Mouse (Mus musculus) small intestine, adult 2 months (tissue): ENCODE data around the gene Gfy. TPM values are rescaled to one million over a fixed set of nuclear protein-coding genes. Genes with fewer than 3 reads are reported as not detected.
A peak's percentile ranks its signal among the peaks of the same experiment; 100 is the strongest.

ENCODE experiments used
- H3K27ac ChIP-seq: fragments of 200-500 bp; 2 replicates; pipeline ENCODE4 v1.5.1; 2012; ENCODE audit warnings: low read depth, low read length, control low read depth, inconsistent platforms; ENCODE audit not compliant: insufficient read depth
- H3K27me3 ChIP-seq: fragments of 200-500 bp; 2 replicates; pipeline ENCODE4 v1.6.1; 2012; ENCODE audit warnings: mild to moderate bottlenecking, moderate library complexity, low read length, inconsistent platforms; ENCODE audit not compliant: control insufficient read depth, insufficient read depth
- H3K36me3 ChIP-seq: fragments of 200-500 bp; 2 replicates; pipeline ENCODE4 v1.6.1; 2012; ENCODE audit warnings: mild to moderate bottlenecking, low read length, control low read depth, inconsistent platforms; ENCODE audit not compliant: control insufficient read depth, insufficient read depth
- H3K4me1 ChIP-seq: fragments of 200-500 bp; 2 replicates; pipeline ENCODE4 v1.6.1; 2012; ENCODE audit warnings: low read length, inconsistent platforms, mixed read lengths; ENCODE audit not compliant: control insufficient read depth, insufficient read depth, insufficient read length
- H3K4me3 ChIP-seq: fragments of 200-500 bp; 2 replicates; pipeline ENCODE4 v1.5.1; 2012; ENCODE audit warnings: low read depth, mild to moderate bottlenecking, control low read depth, inconsistent platforms, low read length, moderate library complexity
- CTCF ChIP-seq: fragments of 200-500 bp; IDR thresholded peaks from 2 replicates; pipeline ENCODE4 v1.5.1; 2012; ENCODE audit warnings: low read depth, mild to moderate bottlenecking, control low read depth, inconsistent platforms, low read length, moderate library complexity, mixed read lengths; ENCODE audit not compliant: insufficient replicate concordance, insufficient read length; ENCODE audit errors: extremely low read depth
- POLR2A ChIP-seq: fragments of 200-500 bp; IDR thresholded peaks from 2 replicates; pipeline ENCODE4 v1.6.1; 2012; ENCODE audit warnings: low read depth, mild to moderate bottlenecking, control low read depth, inconsistent platforms, low read length, moderate library complexity
- WGBS: fragments of 180-500 bp; shearing (Covaris S2); methylation state at CpG from one replicate; pipeline ENCODE4 v1.1.7; 2018; 5-methylcytosine and 5-hydroxymethylcytosine counted together
- polyA plus RNA-seq: library from polyadenylated mRNA; depleted of rRNA; stranded (reverse); fragments of >200 nt; gene quantifications from 2 replicates; pipeline ENCODE4 v1.2.3, GENCODE M21; 2012

Gene Gfy
- polyA plus RNA-seq, 1 experiment: not detected

- Histone ChIP-seq H3K4me1 (no peaks in the 10 kb centered on the region), H3K27ac (no peak overlapping the region), H3K36me3 (no peaks in the 10 kb centered on the region), H3K4me3 (no peak overlapping the region), H3K27me3 (no peaks in the 10 kb centered on the region)
- TF ChIP-seq POLR2A: no peak
- WGBS: 76% methylated on average over 11 of the region's 11 CpGs
These were observed 19.6 kb upstream of the Gfy start for GRCm38 (mm10) chr7:45198961-45199360.

DNA sequence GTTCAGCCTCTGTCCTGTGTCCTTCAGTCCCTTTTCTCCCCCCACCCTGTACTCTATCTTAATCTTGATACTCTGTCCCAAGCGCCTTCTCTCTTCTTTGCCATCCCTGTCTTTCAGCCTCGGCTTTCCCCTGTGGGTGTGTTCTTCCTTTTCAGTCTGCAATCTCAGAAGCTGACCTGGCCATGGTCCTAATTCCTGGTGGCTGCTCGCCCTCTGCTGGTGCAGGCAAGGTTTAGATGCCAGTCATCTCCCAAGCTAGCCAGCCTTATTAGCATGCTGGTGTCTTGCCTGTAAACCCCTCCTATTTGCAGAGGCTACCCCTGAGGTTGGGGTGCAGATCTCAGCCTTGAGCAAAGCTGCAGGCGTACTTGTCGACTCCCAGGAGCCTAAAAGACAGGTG lies 19.1 kb upstream of the Gfy start:
- 12% methylated on average over 5 of the region's 5 CpGs for WGBS
- TF ChIP-seq CTCF (peak; percentile 75), POLR2A (no peak)
- no peaks in the 10 kb centered on the region for H3K4me1 ChIP-seq
- no peaks in the 10 kb centered on the region for H3K27me3 ChIP-seq
- no peak overlapping the region for H3K27ac ChIP-seq
- H3K36me3 ChIP-seq: no peaks in the 10 kb centered on the region
- H3K4me3 ChIP-seq: no peak overlapping the region

DNA sequence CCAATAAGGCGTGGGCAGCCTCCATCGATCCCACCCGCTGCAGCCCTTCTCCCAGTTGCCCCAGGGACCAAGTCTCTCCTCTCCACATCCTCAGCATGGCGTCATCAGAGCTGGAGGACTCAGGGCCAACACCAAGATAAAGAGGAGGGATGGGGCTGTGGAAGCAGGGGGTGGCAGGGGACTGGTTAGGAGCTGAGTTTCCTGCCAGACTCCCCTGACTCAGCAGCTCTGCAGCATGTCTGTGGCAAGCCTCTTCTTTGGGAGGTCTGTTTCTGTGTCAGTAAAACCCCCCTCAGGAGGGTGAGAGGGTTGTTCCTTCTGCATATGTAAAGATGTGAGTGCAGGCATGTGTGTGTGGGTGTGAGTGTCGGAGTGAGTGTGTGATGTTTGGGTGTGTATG lies 17.6 kb upstream of the Gfy start:
- H3K36me3 ChIP-seq: no peaks in the 10 kb centered on the region
- 66% methylated on average over 5 of the region's 5 CpGs for WGBS
- H3K27me3 ChIP-seq: no peaks in the 10 kb centered on the region
- no peaks in the 10 kb centered on the region for H3K4me1 ChIP-seq
- no peak overlapping the region for H3K27ac ChIP-seq
- TF ChIP-seq POLR2A (no peak), CTCF (no peak)
- H3K4me3 ChIP-seq: no peak overlapping the region

GRCm38 (mm10) chr7:45196176-45196535 lies 16.8 kb upstream of the Gfy start:
- no peaks in the 10 kb centered on the region for H3K36me3 ChIP-seq
- TF ChIP-seq POLR2A (no peak), CTCF (no peak)
- H3K27me3 ChIP-seq: no peaks in the 10 kb centered on the region
- no peak overlapping the region for H3K27ac ChIP-seq
- no peak overlapping the region for H3K4me3 ChIP-seq
- no peaks in the 10 kb centered on the region for H3K4me1 ChIP-seq
- WGBS: 78% methylated on average over 4 of the region's 4 CpGs

DNA sequence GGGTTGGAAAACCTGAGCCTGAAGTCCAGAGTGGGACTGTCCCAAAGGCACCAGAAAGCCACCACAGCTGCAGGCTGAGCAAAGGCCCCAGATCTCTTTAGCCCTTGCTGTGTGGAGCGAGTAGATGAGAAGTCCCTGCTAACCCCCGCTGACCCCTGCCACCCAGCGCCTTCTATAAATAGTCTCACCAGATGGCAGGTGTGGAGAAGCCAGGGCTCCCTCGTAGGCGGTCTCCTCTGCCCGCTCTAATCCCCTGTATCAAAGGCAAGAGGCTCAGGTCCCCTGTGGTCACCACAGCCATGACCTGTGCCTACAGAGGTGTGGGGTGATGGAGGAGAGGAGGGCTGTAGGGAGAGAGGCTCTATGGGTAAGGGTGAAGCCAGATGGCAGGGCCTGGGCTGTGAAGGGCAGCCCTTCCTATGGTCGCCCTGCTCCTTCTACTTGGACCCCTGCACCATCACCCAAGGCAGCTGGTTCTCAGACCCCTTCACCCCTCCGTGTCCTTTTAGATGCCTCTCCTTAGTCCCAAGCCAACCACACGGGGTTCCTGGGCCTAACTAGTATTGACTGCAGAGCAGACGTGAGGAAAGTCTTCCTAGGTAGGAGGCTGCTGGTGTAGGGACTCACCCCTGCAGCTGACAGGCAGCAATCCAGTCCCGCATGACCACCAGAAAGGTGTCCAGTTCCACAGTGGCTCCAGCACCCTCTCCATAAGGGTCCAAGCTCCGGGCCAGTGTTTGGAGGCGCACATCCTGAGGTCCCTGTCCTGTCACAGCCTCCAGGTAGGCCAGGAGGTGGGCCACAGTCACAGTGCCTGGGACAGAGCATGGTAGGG lies 16.2 kb upstream of the Gfy start:
- no peaks in the 10 kb centered on the region for H3K27me3 ChIP-seq

GRCm38 (mm10) chr7:45193871-45194785 lies 14.8 kb upstream of the Gfy start:
- Histone ChIP-seq H3K27me3 (0 out of 2 replicates have a peak, but pooled peaks cover 3% of the 10 kb centered on the region), H3K27ac (no peak overlapping the region), H3K4me3 (no peak overlapping the region), H3K36me3 (no peaks in the 10 kb centered on the region), H3K4me1 (no peaks in the 10 kb centered on the region)
- WGBS: 68% methylated on average over 17 of the region's 17 CpGs
- TF ChIP-seq CTCF: no peak
- TF ChIP-seq POLR2A: no peak

More for the DNA sequence above, 16.2 kb upstream of the Gfy start:
- H3K27ac ChIP-seq: no peak overlapping the region
- TF ChIP-seq POLR2A (no peak), CTCF (no peak)
- no peaks in the 10 kb centered on the region for H3K36me3 ChIP-seq
- no peak overlapping the region for H3K4me3 ChIP-seq
- WGBS: 71% methylated on average over 13 of the region's 13 CpGs
- no peaks in the 10 kb centered on the region for H3K4me1 ChIP-seq

DNA sequence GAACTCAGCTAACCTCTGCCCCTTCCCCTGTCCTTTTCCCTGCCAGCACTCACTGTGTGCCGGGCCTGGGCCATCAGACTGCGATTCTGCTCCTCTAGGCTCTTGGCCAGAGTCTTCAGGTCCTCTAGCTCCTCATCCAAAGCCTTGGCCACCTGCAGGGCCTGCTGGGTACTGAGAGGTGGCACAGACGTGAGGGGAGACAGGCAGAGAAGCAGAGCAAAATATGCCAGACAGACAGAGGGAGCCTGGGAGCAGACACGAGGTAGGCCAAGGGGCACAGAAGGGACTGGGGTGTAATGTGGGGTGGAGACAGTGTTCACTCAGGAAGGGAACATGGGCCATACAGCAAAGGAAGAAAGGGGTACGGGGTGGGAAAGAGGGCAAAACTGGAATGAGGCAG lies 14.0 kb upstream of the Gfy start:
- 0 out of 2 replicates have a peak, but pooled peaks cover 3% of the 10 kb centered on the region for H3K27me3 ChIP-seq
- no peak overlapping the region for H3K27ac ChIP-seq
- H3K36me3 ChIP-seq: no peaks in the 10 kb centered on the region
- H3K4me1 ChIP-seq: no peaks in the 10 kb centered on the region
- no peak overlapping the region for H3K4me3 ChIP-seq
- no peak for TF ChIP-seq POLR2A
- no peak for TF ChIP-seq CTCF
- 61% methylated on average over 5 of the region's 5 CpGs for WGBS
